Mouse (Mus musculus) brown adipose tissue, adult 24 weeks (tissue): ENCODE results near the gene Kank4. TPM values are rescaled to one million over a fixed set of nuclear protein-coding genes. Genes with fewer than 3 reads are reported as not detected.
"Not testable (repeated sequence)": the region's sequence is repeated elsewhere in the genome, so short reads cannot be mapped to it uniquely, and the experiment has no call there.

ENCODE experiments used
- H3K27ac ChIP-seq: fragments of 200-500 bp; replicated peaks from 2 replicates; pipeline ENCODE4 v1.5.1; 2012; ENCODE audit warnings: low read depth, mild to moderate bottlenecking, low read length
- H3K4me1 ChIP-seq: fragments of 200-500 bp; 2 replicates; pipeline ENCODE4 v1.6.1; 2012; ENCODE audit warnings: low read length, mixed read lengths; ENCODE audit not compliant: control insufficient read depth, insufficient read depth, insufficient read length
- H3K4me3 ChIP-seq: fragments of 200-500 bp; 2 replicates; pipeline ENCODE4 v1.5.1; 2012; ENCODE audit warnings: low read depth, mild to moderate bottlenecking, low read length, moderate library complexity; ENCODE audit not compliant: insufficient read depth
- polyA plus RNA-seq: library from polyadenylated mRNA; stranded (reverse); fragments of >200 nt; gene quantifications from 2 replicates; pipeline ENCODE4 v1.2.4, GENCODE M21; 2012; ENCODE audit not compliant: missing spikeins, insufficient read depth, insufficient read length

Kank4 gene
- polyA plus RNA-seq, 1 experiment = 0.63 TPM

DNA sequence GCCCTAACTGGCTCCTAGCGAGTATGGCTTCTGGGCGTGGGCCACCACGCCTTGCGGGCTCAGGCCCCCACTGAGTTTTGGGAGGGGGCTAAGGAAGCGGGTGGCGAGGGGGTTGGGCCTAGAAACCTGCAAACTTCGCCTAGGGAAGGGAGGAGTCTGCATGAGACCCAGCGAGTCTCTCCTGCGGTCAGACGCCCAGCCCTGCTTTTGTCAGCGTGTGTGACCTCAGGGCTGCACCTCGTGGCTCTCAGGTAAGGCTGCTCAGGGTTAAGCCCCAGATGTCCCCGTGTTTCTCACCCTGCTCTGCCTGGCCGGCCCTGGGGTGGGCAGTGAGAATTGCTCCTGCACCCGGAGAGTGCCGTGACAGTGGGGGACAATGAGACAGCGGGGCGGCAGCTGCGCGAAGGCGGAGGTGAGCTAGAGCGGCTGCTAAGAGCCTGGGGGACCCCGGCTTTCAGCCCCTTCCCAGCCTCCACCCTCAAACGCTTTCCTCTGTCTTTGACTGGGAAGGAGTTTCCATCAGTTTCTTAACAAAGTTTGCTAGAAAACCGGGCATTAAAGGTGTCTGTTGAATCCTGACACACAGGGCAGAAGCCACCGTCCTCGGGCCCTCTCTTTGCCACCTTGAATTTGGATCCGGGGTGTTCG lies 90.6 kb downstream of the Kank4 start, which contains the start of gene L1td1:
Gene L1td1, plus strand, starts transcription at position 145 of the 648 bp plus-strand sequence.
- no peak within 1 kb of the TSS; the same call in 1 of the 2 replicates for H3K4me3 ChIP-seq
- H3K27ac ChIP-seq = no peak within 1 kb of the TSS

DNA sequence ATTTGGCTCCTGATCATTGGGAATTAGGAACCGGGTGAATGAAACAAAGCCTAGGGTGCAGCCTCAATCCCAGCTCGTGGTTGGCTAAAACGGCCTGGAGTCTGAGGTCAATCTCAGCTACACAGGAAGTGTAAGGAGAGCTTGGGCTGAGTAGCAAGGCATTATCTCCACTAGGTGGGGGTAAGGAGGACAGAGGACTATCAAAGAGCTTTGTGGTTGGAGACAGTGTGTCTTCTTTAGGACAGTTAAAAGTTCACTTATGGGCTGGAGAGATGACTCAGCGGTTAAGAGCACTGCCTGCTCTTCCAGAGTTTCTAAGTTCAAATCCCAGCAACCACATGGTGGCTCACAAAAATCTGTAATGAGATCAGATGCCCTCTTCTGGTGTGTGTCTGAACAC lies 91.9 kb downstream of the Kank4 start:
- peaks cover 2% of the 10 kb centered on the region; the same call in 1 of the 2 replicates for H3K4me1 ChIP-seq
- no peak overlapping the region for H3K4me3 ChIP-seq
- no peak overlapping the region for H3K27ac ChIP-seq

More for the DNA sequence above, 90.6 kb downstream of the Kank4 start, which contains the start of gene L1td1:
- peaks cover 2% of the 10 kb centered on the region; the same call in 1 of the 2 replicates for H3K4me1 ChIP-seq

DNA sequence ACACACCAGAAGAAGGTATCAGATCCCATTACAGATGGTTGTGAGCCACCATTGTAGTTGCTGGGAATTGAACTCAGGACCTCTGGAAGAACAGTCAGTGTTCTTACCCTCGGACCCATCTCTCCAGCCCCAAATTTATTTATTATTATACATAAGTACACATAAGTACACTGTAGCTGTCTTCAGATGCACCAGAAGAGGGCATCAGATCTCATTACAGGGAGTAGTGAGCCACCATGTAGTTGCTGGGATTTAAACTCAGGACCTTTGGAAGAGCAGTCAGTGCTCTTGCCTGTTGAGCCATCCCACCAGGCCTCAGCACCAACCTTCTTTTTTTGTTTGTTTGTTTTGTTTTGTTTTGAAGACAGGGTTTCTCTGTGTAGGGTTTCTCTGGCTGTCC lies 92.7 kb downstream of the Kank4 start:
- not testable (repeated sequence) for H3K4me1 ChIP-seq, H3K27ac ChIP-seq, H3K4me3 ChIP-seq

DNA sequence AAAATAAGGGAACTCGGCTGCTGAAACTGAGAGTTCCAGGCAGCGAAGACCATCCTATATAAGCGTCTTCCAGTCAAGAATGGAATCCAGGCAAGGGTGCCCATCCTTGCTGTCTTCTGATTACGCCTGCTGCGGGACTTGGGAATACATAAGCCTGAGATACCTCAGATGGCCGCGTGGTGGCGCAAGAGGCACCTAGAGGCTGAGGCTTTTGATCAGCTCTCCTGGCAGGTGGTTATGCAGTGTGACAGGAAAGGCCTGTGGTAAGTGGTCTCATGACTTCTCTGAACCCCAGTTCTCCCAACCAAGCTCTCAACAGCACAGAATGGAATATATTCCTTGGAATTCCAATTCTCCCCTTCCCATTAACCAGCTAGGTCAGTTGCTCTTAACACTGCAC lies 94.9 kb downstream of the Kank4 start:
- peaks cover 2% of the 10 kb centered on the region; the same call in 1 of the 2 replicates for H3K4me1 ChIP-seq
- H3K4me3 ChIP-seq = no peak overlapping the region
- H3K27ac ChIP-seq = no peak overlapping the region

DNA sequence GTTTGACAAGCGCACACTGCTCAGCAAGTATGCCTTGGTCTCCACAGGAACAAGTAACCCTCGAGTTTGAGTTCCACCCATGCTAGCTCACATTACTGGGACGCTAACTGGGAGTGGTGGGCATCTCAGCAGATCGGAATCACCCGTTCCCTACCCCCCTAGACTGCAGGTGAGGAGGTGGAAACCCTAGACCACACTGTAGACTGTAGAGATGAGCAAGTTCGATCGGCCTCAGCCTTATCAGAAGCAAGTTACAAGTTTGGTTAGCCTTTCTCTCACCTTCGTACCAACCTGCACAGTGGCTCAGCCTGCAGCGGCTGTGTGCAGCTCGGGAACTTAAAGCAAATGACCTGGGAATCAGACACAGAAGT lies 98.8 kb downstream of the Kank4 start:
- H3K27ac ChIP-seq = no peak overlapping the region
- no peak overlapping the region for H3K4me3 ChIP-seq
- no peaks in the 10 kb centered on the region for H3K4me1 ChIP-seq

DNA sequence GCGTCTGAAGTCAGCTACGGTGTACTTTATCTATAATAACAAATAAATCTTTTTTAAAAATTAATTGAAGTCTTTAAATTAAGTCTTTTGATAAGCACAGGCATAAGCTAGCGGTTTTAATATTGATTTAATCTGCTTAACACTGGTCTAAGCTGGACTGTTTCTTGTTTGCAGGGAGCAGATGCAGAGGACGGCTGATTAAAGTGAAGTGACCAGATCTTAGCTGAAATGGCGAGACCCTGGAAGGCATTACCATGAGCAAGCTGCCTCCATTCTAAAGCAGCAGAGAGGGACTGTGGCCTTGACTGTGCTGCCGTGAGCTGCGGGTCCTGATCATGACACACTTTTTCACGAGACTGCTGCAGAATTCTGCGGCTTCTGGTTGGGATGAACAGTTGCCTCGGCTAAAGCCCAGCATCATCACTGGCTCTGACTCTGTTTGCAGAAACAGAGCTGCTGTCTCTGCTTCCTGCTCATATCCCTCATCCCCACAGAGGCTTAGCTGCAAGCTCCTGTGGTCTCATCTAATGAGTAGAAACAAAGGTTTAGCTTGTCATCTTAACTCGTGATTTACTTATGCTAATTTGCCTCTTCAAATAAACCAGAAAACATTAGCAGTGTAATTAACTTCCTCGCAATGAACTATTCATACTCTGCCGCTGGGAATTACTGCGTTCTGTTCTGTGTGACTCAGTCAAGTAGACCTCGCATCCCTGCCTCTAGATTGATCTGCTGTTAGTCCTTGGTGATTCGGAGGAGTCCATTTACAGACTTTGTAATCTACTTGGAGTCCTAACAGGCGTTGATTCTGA lies 99.4 kb downstream of the Kank4 start:
- Histone ChIP-seq H3K4me3 (no peak overlapping the region), H3K27ac (no peak overlapping the region), H3K4me1 (no peaks in the 10 kb centered on the region)

DNA sequence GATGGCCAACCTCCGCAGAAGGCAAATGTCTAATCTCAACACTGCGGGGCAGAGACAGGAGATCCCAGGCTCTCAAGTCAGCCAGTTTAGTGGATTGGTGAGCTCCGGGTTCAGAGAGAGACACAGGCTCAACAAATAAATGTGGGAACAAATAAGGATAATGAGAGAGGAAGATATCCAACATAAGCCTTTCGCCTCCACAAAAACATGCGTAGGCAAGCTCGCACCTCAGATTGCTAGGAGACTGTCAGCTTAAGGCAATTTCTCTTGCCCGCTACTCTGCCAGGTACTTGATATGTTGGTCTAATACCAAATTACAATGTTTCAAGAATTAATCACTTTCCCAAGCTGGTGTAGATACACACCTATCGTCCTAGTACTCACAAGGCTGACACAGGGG lies 106.4 kb downstream of the Kank4 start:
- Histone ChIP-seq H3K27ac (no peak overlapping the region), H3K4me1 (no peaks in the 10 kb centered on the region), H3K4me3 (no peak overlapping the region)

Other genes with a start within 250 kb of the Kank4 start
- gene L1td1, start 90.8 kb downstream of the Kank4 start, polyA plus RNA-seq = not detected in 2 replicates
- not detected in 2 replicates for gene I0C0044D17Rik, start 6.3 kb upstream of the Kank4 start, polyA plus RNA-seq
- 14.0 TPM in 2 replicates for gene Usp1, start 106.3 kb upstream of the Kank4 start, polyA plus RNA-seq
- gene Angptl3, start 213.4 kb upstream of the Kank4 start, polyA plus RNA-seq = 13.8 and 16.8 TPM in 2 replicates